Mouse (Mus musculus): ENCODE data around the gene Itln1. TPM values are rescaled to one million over a fixed set of nuclear protein-coding genes. Genes with fewer than 3 reads are reported as not detected.

Gene Itln1
- not detected in 2 replicates for polyA plus RNA-seq (2016; fragmentation: Nextera tagmentation; extraction: Ambion mirVana)

GRCm38 (mm10) chr1:171535194-171535593 is at the start of gene Itln1:
TSS of gene Itln1 (minus strand) at chr1:171535294.
- H3K27me3 ChIP-seq (replicated peaks): 0 out of 2 replicates have a peak, but pooled peaks cover 4% of the 10 kb centered on the region
- H3K4me1 ChIP-seq: no peaks in the 10 kb centered on the region
- H3K4me2 ChIP-seq: no peak within 1 kb of the TSS
- H3K9me3 ChIP-seq (replicated peaks): 0 out of 2 replicates have a peak, but pooled peaks cover 5% of the 10 kb centered on the region
- 87% methylated on average over 1 of the region's 1 CpGs for WGBS (ENCODE audit: insufficient replicate concordance)
- H3K4me3 ChIP-seq: no peak within 1 kb of the TSS
- ATAC-seq: no peak
- H3K9ac ChIP-seq: no peak within 1 kb of the TSS
- no peak within 1 kb of the TSS for H3K27ac ChIP-seq
- H3K36me3 ChIP-seq: no peaks in the 10 kb centered on the region

- Histone ChIP-seq H3K9ac (no peak overlapping the region), H3K27ac (no peak overlapping the region), H3K4me3 (no peak overlapping the region), H3K4me1 (peaks cover 13% of the 10 kb centered on the region), H3K4me2 (no peak overlapping the region), H3K36me3 (no peaks in the 10 kb centered on the region), H3K9me3 (replicated peaks) (no peaks in the 10 kb centered on the region), H3K27me3 (replicated peaks) (no peaks in the 10 kb centered on the region)
- peak; percentile 89 for ATAC-seq
- WGBS (ENCODE audit: insufficient replicate concordance): 22% methylated on average over 2 of the region's 2 CpGs
Observed at GRCm38 (mm10) chr1:171584584-171584983, 49.5 kb upstream of the Itln1 start.

GRCm38 (mm10) chr1:171577168-171577567 is 42.1 kb upstream of the Itln1 start:
- 63% methylated on average over 7 of the region's 7 CpGs for WGBS (ENCODE audit: insufficient replicate concordance)
- Histone ChIP-seq H3K9ac (no peak overlapping the region), H3K4me2 (no peak overlapping the region), H3K27me3 (replicated peaks) (no peaks in the 10 kb centered on the region), H3K9me3 (replicated peaks) (no peaks in the 10 kb centered on the region), H3K4me3 (no peak overlapping the region), H3K36me3 (no peaks in the 10 kb centered on the region), H3K27ac (no peak overlapping the region), H3K4me1 (no peaks in the 10 kb centered on the region)
- no peak for ATAC-seq

DNA sequence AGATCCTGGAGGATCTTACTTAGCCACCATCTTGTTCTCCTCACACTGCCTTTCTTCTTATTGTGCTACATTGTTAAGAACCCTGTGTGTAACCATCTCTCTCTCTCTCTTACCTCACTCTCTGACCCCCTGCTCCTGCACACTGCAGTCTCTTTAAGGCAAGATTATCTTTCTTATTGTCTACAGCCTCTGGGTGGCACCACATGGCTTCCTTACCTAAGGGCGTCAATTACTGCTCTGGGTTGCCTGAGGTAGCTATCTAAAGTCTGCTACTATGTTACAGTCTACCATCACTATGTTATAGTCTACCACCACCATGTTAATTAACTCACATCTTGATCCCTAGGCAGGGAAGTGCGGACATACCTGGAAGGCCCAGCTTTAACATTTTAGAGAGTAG is 33.3 kb upstream of the Itln1 start:
- H3K4me1 ChIP-seq: peaks cover 9% of the 10 kb centered on the region
- no peak for ATAC-seq
- no peaks in the 10 kb centered on the region for H3K27me3 ChIP-seq (replicated peaks)
- no peak overlapping the region for H3K27ac ChIP-seq
- H3K36me3 ChIP-seq: no peaks in the 10 kb centered on the region
- no peaks in the 10 kb centered on the region for H3K9me3 ChIP-seq (replicated peaks)
- H3K9ac ChIP-seq: no peak overlapping the region
- no peak overlapping the region for H3K4me2 ChIP-seq
- no peak overlapping the region for H3K4me3 ChIP-seq
- WGBS (ENCODE audit: insufficient replicate concordance): 66% methylated on average over 2 of the region's 2 CpGs

GRCm38 (mm10) chr1:171566777-171567176 is 31.7 kb upstream of the Itln1 start:
- Histone ChIP-seq H3K4me3 (no peak overlapping the region), H3K36me3 (no peaks in the 10 kb centered on the region), H3K9me3 (replicated peaks) (no peaks in the 10 kb centered on the region), H3K27ac (no peak overlapping the region), H3K27me3 (replicated peaks) (no peaks in the 10 kb centered on the region), H3K4me2 (no peak overlapping the region), H3K4me1 (peaks cover 9% of the 10 kb centered on the region), H3K9ac (no peak overlapping the region)
- 19% methylated on average over 8 of the region's 8 CpGs for whole genome bisulfite sequencing (ENCODE audit: insufficient replicate concordance)
- no peak for ATAC-seq

GRCm38 (mm10) chr1:171565888-171566287 is 30.8 kb upstream of the Itln1 start:
- Histone ChIP-seq H3K9me3 (replicated peaks) (no peaks in the 10 kb centered on the region), H3K4me3 (no peak overlapping the region), H3K4me2 (no peak overlapping the region), H3K36me3 (no peaks in the 10 kb centered on the region), H3K27ac (no peak overlapping the region), H3K27me3 (replicated peaks) (no peaks in the 10 kb centered on the region), H3K9ac (no peak overlapping the region), H3K4me1 (peaks cover 9% of the 10 kb centered on the region)
- 0 out of 2 replicates have a peak, but pooled peaks have one; percentile 25 for ATAC-seq
- WGBS (ENCODE audit: insufficient replicate concordance): 9% methylated on average over 4 of the region's 4 CpGs

DNA sequence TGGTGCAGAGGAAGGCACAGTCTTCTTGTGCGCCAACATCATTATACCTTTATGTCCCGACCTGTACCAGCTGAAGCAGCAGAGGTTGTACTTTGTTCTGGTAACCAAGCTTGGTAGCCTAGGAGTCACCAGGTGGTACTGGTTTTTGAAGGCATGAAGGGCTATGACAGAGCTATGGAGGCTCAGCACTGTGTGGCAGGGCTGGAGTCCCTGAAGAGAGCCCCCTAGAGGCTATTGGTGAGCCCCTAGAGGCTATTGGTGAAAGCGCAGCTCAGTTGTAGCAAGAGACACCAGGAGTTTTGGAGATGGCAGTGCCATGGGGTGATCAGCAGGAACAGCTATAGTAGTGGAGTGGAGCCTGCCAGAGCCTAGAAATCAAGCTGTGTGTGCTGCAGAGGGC is 29.2 kb upstream of the Itln1 start:
- Histone ChIP-seq H3K9me3 (replicated peaks) (no peaks in the 10 kb centered on the region), H3K27ac (no peak overlapping the region), H3K36me3 (no peaks in the 10 kb centered on the region), H3K4me3 (no peak overlapping the region), H3K27me3 (replicated peaks) (no peaks in the 10 kb centered on the region), H3K9ac (no peak overlapping the region), H3K4me2 (no peak overlapping the region), H3K4me1 (peaks cover 17% of the 10 kb centered on the region)
- WGBS (ENCODE audit: insufficient replicate concordance): 54% methylated on average over 3 of the region's 3 CpGs
- 0 out of 2 replicates have a peak, but pooled peaks have one; percentile 55 for ATAC-seq

DNA sequence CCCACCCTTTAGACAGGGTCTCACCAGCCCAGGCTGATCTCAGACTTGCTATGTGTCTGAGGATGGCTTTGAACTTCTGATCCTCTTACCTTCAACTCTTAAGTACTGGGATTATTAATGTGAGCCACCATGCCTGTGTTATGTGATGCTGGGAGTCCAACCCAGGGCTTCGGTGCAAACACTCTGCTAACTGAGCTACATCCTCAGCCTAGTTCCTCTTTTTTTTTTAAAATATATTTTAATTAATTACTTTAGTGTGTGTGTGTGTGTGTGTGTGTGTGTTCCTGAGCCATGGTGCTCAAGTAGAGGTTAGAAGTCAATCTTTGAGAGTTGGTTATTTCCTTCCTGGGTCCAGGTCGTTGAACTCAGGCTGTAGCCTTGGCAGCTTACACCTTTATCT is 27.9 kb upstream of the Itln1 start:
- Histone ChIP-seq H3K4me3 (no peak overlapping the region), H3K36me3 (no peaks in the 10 kb centered on the region), H3K4me2 (no peak overlapping the region), H3K9ac (no peak overlapping the region), H3K4me1 (peaks cover 17% of the 10 kb centered on the region), H3K27ac (no peak overlapping the region), H3K27me3 (replicated peaks) (no peaks in the 10 kb centered on the region), H3K9me3 (replicated peaks) (no peaks in the 10 kb centered on the region)
- WGBS (ENCODE audit: insufficient replicate concordance): 36% methylated on average over 2 of the region's 2 CpGs
- no peak for ATAC-seq

- peak overlapping the region; percentile 9; the same call in 1 of the 2 replicates for H3K4me3 ChIP-seq
- H3K9ac ChIP-seq: no peak overlapping the region
- 20% methylated on average over 8 of the region's 11 CpGs for WGBS (ENCODE audit: insufficient replicate concordance)
- H3K4me2 ChIP-seq: peak overlapping the region; percentile 43
- peaks cover 17% of the 10 kb centered on the region for H3K4me1 ChIP-seq
- no peaks in the 10 kb centered on the region for H3K27me3 ChIP-seq (replicated peaks)
- H3K27ac ChIP-seq: peak overlapping the region; percentile 62; the same call in 1 of the 2 replicates
- H3K9me3 ChIP-seq (replicated peaks): no peaks in the 10 kb centered on the region
- no peaks in the 10 kb centered on the region for H3K36me3 ChIP-seq
- ATAC-seq: no peak
Observed at GRCm38 (mm10) chr1:171561639-171562225, 26.6 kb upstream of the Itln1 start.

DNA sequence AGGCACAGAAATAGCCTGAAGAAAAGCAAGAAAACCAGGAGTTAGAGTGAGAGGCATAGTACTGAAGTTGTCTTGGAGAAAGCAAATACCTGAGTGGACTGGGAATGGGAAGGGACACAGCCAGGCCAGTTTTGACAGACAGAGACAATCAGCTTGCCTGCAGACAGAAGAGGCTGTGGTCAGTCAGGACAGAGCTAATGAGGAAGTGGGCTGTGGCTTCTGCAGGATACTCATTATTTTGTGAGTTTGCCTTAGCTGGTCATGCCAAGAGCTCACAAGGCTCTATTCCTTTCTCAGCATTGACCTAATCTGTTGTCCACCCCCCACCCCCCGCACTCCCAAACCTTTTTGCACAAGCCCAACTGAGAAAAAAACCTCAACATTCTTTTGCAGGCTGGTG is 26.1 kb upstream of the Itln1 start:
- peak overlapping the region; percentile 43; the same call in 1 of the 2 replicates for H3K4me2 ChIP-seq

DNA sequence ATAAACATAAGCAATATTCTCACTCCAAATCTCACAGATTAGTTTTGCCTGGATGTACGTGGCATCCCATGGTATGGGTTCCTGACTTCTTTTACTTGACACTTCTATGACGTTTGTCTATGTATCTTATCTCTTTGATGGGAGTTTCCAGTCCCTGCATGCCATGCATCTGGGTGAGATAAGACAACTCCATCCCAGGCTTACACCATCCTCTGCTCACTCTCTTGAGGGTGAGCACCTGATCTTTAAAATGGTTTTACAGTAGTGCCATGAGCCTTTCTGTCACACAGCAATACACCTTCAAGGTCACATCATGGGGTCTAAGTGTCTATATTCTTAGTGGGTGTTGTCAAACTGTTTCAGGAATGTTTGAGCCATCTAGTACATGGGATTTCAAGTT is 25.2 kb upstream of the Itln1 start:
- 21% methylated on average over 2 of the region's 2 CpGs for WGBS (ENCODE audit: insufficient replicate concordance)
- H3K4me2 ChIP-seq: no peak overlapping the region
- ATAC-seq: no peak
- no peak overlapping the region for H3K4me3 ChIP-seq
- peaks cover 8% of the 10 kb centered on the region; the same call in 1 of the 2 replicates for H3K4me1 ChIP-seq
- H3K9ac ChIP-seq: no peak overlapping the region
- H3K9me3 ChIP-seq (replicated peaks): no peaks in the 10 kb centered on the region
- H3K27me3 ChIP-seq (replicated peaks): no peaks in the 10 kb centered on the region
- no peaks in the 10 kb centered on the region for H3K36me3 ChIP-seq
- H3K27ac ChIP-seq: no peak overlapping the region

More for the DNA sequence above, 26.1 kb upstream of the Itln1 start:
- Histone ChIP-seq H3K27me3 (replicated peaks) (no peaks in the 10 kb centered on the region), H3K9me3 (replicated peaks) (no peaks in the 10 kb centered on the region), H3K9ac (no peak overlapping the region), H3K36me3 (no peaks in the 10 kb centered on the region), H3K27ac (peak overlapping the region; percentile 62; the same call in 1 of the 2 replicates), H3K4me3 (no peak overlapping the region), H3K4me1 (peaks cover 12% of the 10 kb centered on the region)
- WGBS (ENCODE audit: insufficient replicate concordance): 13% methylated on average over 1 of the region's 1 CpGs
- peak; percentile 23; the same call in 1 of the 2 replicates for ATAC-seq

- no peak within 1 kb of the TSS for H3K4me3 ChIP-seq
- 29% methylated on average over 4 of the region's 4 CpGs for WGBS (ENCODE audit: insufficient replicate concordance)
- H3K27me3 ChIP-seq (replicated peaks): no peaks in the 10 kb centered on the region
- no peak within 1 kb of the TSS for H3K9ac ChIP-seq
- no peak within 1 kb of the TSS for H3K4me2 ChIP-seq
- H3K9me3 ChIP-seq (replicated peaks): no peaks in the 10 kb centered on the region
- no peak for ATAC-seq
- no peaks in the 10 kb centered on the region for H3K36me3 ChIP-seq
- H3K4me1 ChIP-seq: peaks cover 8% of the 10 kb centered on the region; the same call in 1 of the 2 replicates
- no peak within 1 kb of the TSS for H3K27ac ChIP-seq
Observed at GRCm38 (mm10) chr1:171558898-171559297, 23.8 kb upstream of the Itln1 start, which contains the start of gene Cd244a. TSS of gene Cd244a (plus strand) at chr1:171559193.

All from liver, embryonic 12.5 days (tissue).